In the genomic region with DNA sequence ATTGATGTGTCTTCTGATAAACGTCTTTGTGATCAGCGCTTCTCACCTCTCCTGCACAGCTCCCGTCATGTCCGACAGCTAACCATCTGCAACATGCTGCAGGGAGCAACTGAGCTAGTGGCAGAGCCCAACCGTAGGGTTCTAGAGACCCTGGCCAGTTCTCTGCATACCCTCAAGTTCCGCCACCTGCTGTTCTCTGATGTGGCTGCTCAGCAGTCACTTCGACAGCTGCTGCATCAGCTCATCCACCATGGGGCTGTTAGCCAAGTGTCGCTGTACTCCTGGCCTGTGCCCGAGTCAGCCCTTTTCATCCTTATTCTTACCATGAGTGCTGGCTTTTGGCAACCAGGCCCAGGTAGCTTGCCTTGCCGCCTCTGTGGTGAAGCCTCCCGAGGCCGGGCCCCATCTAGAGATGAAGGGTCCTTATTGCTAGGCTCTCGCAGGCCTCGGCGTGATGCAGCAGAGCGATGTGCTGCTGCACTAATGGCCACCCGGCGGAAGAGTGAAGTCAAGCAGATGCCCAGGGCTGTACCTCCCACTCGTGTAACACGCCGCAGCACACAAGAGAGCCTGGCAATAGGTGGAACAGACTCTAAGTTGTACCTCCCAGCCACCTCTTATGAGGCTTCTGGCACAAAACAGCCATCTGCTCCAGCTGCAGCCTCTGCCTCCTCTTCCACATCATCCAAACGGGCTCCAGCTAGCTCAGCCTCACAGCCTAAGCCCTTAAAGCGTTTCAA, we compare ENCODE assay signal across 19 mouse cellular contexts. TPM values are rescaled to one million over a fixed set of nuclear protein-coding genes. Genes with fewer than 3 reads are reported as not detected.
DNase-seq lines count a peak whose midpoint lies in the region; ATAC-seq and TF ChIP-seq lines count a peak whose summit lies in the region.
"Had no signal": no experiment of that assay in that cellular context is flagged by ENCODE, and none has a peak within 500 bp of the region (broad histone marks: within the 10 kb centered on the region; RNA-seq: fewer than 3 reads in every experiment).

No protein-coding gene starts in this region.

- peak overlapping the region; percentile 7; the same call in 1 of the 2 replicates for H3K27ac ChIP-seq in left cerebral cortex, adult 2 months
- no peak overlapping the region for H3K27ac ChIP-seq in ES-Bruce4 (ENCODE audit: insufficient read depth, low read length)
- H3K27ac ChIP-seq: embryonic facial prominence, embryonic 13.5 days; forebrain, embryonic 12.5 days; hindbrain, embryonic 12.5 days; liver, embryonic 14.5 days; neural tube, embryonic 15.5 days; stomach, embryonic 15.5 days had no signal

- no peak for TF ChIP-seq CTCF in left cerebral cortex, adult 2 months (IDR thresholded peaks at IDR 0.05)
- no peak for TF ChIP-seq CTCF in ES-Bruce4 (IDR thresholded peaks at IDR 0.05; ENCODE audit: low read depth, low read length)

- H3K4me3 ChIP-seq in left cerebral cortex, adult 2 months, result no peak overlapping the region
- H3K4me3 ChIP-seq in ES-Bruce4 (ENCODE audit: low read depth, low read length), result 0 out of 2 replicates have a peak overlapping the region, but pooled peaks have one; percentile 7
- H3K4me3 ChIP-seq: embryonic facial prominence, embryonic 13.5 days; forebrain, embryonic 12.5 days; hindbrain, embryonic 12.5 days; neural tube, embryonic 15.5 days; stomach, embryonic 15.5 days had no signal

- DNase-seq in cerebellum, postnatal 25 days, result peak; percentile 19 to 20
- no peak for DNase-seq in left cerebral cortex, adult 2 months (ENCODE audit: extremely low spot score in 1 of 2, low spot score in 2 of 2)
- DNase-seq in left cerebral cortex, postnatal 10 days (ENCODE audit: extremely low spot score in 1 of 2, low spot score in 2 of 2), result no peak
- DNase-seq in ovary, postnatal 14 days (ENCODE audit: low spot score), result no peak
- no peak for DNase-seq in heart, postnatal 36 days
- DNase-seq: adrenal gland, postnatal 10 days; lung, postnatal 10 days; spleen, adult 18-20 months had no signal

- intact Hi-C loops in left cerebral cortex, adult 2 months (cut with DNase I), result no loop called here
- intact Hi-C loops in left cerebral cortex, postnatal 10 days (cut with DNase I), result no loop called here
- intact Hi-C loops in heart, postnatal 36 days (cut with DNase I), result no loop called here

- H3K4me1 ChIP-seq in ES-Bruce4 (ENCODE audit: control insufficient read depth, insufficient read depth, low read length), result no peaks in the 10 kb centered on the region
- H3K4me1 ChIP-seq: embryonic facial prominence, embryonic 13.5 days; forebrain, embryonic 12.5 days; hindbrain, embryonic 12.5 days; neural tube, embryonic 15.5 days; stomach, embryonic 15.5 days had no signal

- H3K9me3 ChIP-seq in ES-Bruce4 (replicated peaks; ENCODE audit: control insufficient read depth, insufficient read depth, low read length, poor library complexity, severe bottlenecking), result no peaks in the 10 kb centered on the region
- H3K9me3 ChIP-seq: embryonic facial prominence, embryonic 13.5 days; forebrain, embryonic 12.5 days; G1E; hindbrain, embryonic 12.5 days; neural tube, embryonic 15.5 days; stomach, embryonic 15.5 days had no signal

- H3K36me3 ChIP-seq in ES-Bruce4 (ENCODE audit: control insufficient read depth, insufficient read depth, low read length, poor library complexity, severe bottlenecking), result peaks cover 4% of the 10 kb centered on the region; the same call in 1 of the 2 replicates

- no peak for TF ChIP-seq EP300 in ES-Bruce4 (IDR thresholded peaks at IDR 0.05; ENCODE audit: insufficient read depth, low read depth, low read length)

- ATAC-seq in cerebellum, adult (ENCODE audit: insufficient number of reproducible peaks, low FRiP score, low TSS enrichment), result no peak
- ATAC-seq in monocyte, adult 5-6 weeks (replicated peaks; ENCODE audit: insufficient number of reproducible peaks, low FRiP score, low TSS enrichment, poor library complexity, severe bottlenecking), result 0 out of 2 replicates have a peak, but pooled peaks have one; percentile 13
- ATAC-seq: intestine, embryonic 16.5 days had no signal

- no peak for TF ChIP-seq POLR2A in ES-Bruce4 (IDR thresholded peaks at IDR 0.05; ENCODE audit: insufficient read depth, low read length)

- H3K9ac ChIP-seq in ES-Bruce4 (ENCODE audit: low read depth, poor library complexity, severe bottlenecking), result no peak overlapping the region
- H3K9ac ChIP-seq: embryonic facial prominence, embryonic 13.5 days; forebrain, embryonic 12.5 days; hindbrain, embryonic 12.5 days; liver, embryonic 14.5 days; neural tube, embryonic 15.5 days; stomach, embryonic 15.5 days had no signal

- no peaks in the 10 kb centered on the region for H3K27me3 ChIP-seq in ES-Bruce4 (ENCODE audit: control insufficient read depth, insufficient read depth, low read length, poor library complexity, severe bottlenecking)
- H3K27me3 ChIP-seq: embryonic facial prominence, embryonic 13.5 days; forebrain, embryonic 12.5 days; hindbrain, embryonic 12.5 days; neural tube, embryonic 15.5 days; stomach, embryonic 15.5 days had no signal

RNA-seq across cellular contexts. Expression of a gene that starts 13.6 kb away (rescaled TPM):
- total RNA-seq in left cerebral cortex, adult 2 months (2021), result 10 to 100 TPM; 45.2 to 49.9 TPM
- total RNA-seq in left cerebral cortex, postnatal 10 days (2021), result 10 to 100 TPM; 52.3 to 54.0 TPM
- 38.3 and 42.7 TPM in 2 replicates for polyA plus RNA-seq in ES-Bruce4 (2011; ENCODE audit: insufficient read depth, insufficient read length, low read depth, missing spikeins)
- total RNA-seq in monocyte, adult 5-6 weeks (2017), result 5.2 to 13.2 TPM (median 8.6 TPM) in 3 replicates
- total RNA-seq in heart, postnatal 36 days (2021), result 10 to 100 TPM; 24.0 to 26.3 TPM

RNA-seq across cellular contexts. Expression of a gene that starts 13.8 kb away (rescaled TPM):
- 100 to 1,000 TPM; 414 to 441 TPM for total RNA-seq in left cerebral cortex, adult 2 months (2021)
- 100 to 1,000 TPM; 411 to 421 TPM for total RNA-seq in left cerebral cortex, postnatal 10 days (2021)
- polyA plus RNA-seq in ES-Bruce4 (2011; ENCODE audit: insufficient read depth, insufficient read length, low read depth, missing spikeins), result 406 and 433 TPM in 2 replicates
- total RNA-seq in monocyte, adult 5-6 weeks (2017), result 438 to 562 TPM (median 516 TPM) in 3 replicates
- total RNA-seq in heart, postnatal 36 days (2021), result 1,000 to 10,000 TPM; 1,926 to 1,984 TPM

RNA-seq across cellular contexts. Expression of a gene that starts 34.8 kb away (rescaled TPM):
- under 1 TPM; 0.77 to 0.89 TPM for total RNA-seq in left cerebral cortex, adult 2 months (2021)
- total RNA-seq in left cerebral cortex, postnatal 10 days (2021), result 1 to 10 TPM; 1.1 to 1.3 TPM
- polyA plus RNA-seq in ES-Bruce4 (2011; ENCODE audit: insufficient read depth, insufficient read length, low read depth, missing spikeins), result 41.1 and 51.9 TPM in 2 replicates
- 1.1 to 2.1 TPM (median 1.2 TPM) in 3 replicates for total RNA-seq in monocyte, adult 5-6 weeks (2017)
- total RNA-seq in heart, postnatal 36 days (2021), result under 1 TPM; 0.22 TPM

RNA-seq across cellular contexts. Expression of a gene that starts 35.0 kb away (rescaled TPM):
- total RNA-seq in left cerebral cortex, adult 2 months (2021), result 10 to 100 TPM; 80.2 to 85.6 TPM
- 10 to 100 TPM; 79.3 to 82.9 TPM for total RNA-seq in left cerebral cortex, postnatal 10 days (2021)
- 33.6 and 39.1 TPM in 2 replicates for polyA plus RNA-seq in ES-Bruce4 (2011; ENCODE audit: insufficient read depth, insufficient read length, low read depth, missing spikeins)
- 10.0 to 24.0 TPM (median 12.7 TPM) in 3 replicates for total RNA-seq in monocyte, adult 5-6 weeks (2017)
- 10 to 100 TPM; 63.5 to 66.3 TPM for total RNA-seq in heart, postnatal 36 days (2021)

RNA-seq across cellular contexts. Expression of a gene that starts 35.0 kb away (rescaled TPM):
- total RNA-seq in left cerebral cortex, adult 2 months (2021), result 10 to 100 TPM; 10.9 to 12.8 TPM
- total RNA-seq in left cerebral cortex, postnatal 10 days (2021), result 1 to 10 TPM; 6.8 to 7.3 TPM
- polyA plus RNA-seq in ES-Bruce4 (2011; ENCODE audit: insufficient read depth, insufficient read length, low read depth, missing spikeins), result 11.7 and 14.4 TPM in 2 replicates
- total RNA-seq in monocyte, adult 5-6 weeks (2017), result 19.5 to 41.1 TPM (median 19.5 TPM) in 3 replicates
- total RNA-seq in heart, postnatal 36 days (2021), result 10 to 100 TPM; 26.9 to 30.8 TPM

Comparison
In these comparisons a context has a peak if more than half of its experiments do, and no peak if none do; other contexts are left out.
1. DNase-seq: peak in cerebellum, postnatal 25 days (2 of 2); none in left cerebral cortex, adult 2 months (0 of 2), left cerebral cortex, postnatal 10 days (0 of 2), ovary, postnatal 14 days (single experiment) and heart, postnatal 36 days (0 of 2).